In the genomic region with DNA sequence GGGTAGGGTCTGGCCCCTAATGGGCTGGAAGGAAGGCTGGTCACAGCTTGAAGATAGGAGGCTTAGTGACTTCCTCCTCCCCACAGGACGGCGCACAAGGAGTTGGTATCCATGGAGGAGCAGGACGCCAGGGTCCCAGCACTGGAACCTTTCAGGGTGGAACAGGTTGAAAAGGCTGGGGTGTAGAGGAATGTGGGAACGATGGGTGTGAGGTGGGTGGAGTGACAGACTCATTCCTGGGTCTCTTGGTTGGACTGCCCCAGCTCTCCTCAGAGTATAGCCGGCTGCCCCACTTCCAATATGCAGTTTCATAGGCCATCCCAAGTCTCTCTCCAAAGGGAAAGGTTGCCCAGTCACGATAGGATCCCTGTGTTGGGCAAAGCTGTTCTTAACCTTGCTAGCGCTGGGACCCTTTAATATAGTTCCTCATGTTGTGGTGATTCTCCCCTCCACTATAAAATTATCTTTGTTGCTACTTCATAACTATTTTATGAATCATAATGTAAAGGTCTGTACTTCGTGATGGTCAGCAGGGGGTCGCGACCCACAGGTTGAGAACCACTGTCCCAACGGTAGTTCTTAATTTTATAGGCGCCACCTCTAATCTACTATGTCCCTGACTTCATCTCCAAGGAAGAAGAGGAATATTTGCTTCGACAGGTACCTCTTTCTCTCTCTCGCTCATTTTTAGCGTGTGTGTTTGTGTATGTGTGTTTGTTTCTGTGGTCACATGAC, we compare ENCODE assay signal across 7 mouse cellular contexts. TPM values are rescaled to one million over a fixed set of nuclear protein-coding genes. Genes with fewer than 3 reads are reported as not detected.
DNase-seq lines count a peak whose midpoint lies in the region; ATAC-seq and TF ChIP-seq lines count a peak whose summit lies in the region.

No protein-coding gene starts in this region.

- peak overlapping the region; percentile 48 for H3K9ac ChIP-seq in lung, embryonic 15.5 days
- peak overlapping the region; percentile 68 for H3K9ac ChIP-seq in forebrain, embryonic 11.5 days (ENCODE audit: low read length)
- H3K9ac ChIP-seq in limb, embryonic 11.5 days (ENCODE audit: low read length): peak overlapping the region; percentile 64; the same call in 1 of the 2 replicates

- H3K4me2 ChIP-seq in lung, embryonic 15.5 days: peak overlapping the region; percentile 83
- H3K4me2 ChIP-seq in forebrain, embryonic 11.5 days (ENCODE audit: low read depth, low read length, severe bottlenecking): peak overlapping the region; percentile 86
- peak overlapping the region; percentile 71 for H3K4me2 ChIP-seq in limb, embryonic 11.5 days (ENCODE audit: low read depth, severe bottlenecking)

- H3K9me3 ChIP-seq in lung, embryonic 15.5 days: no peaks in the 10 kb centered on the region
- H3K9me3 ChIP-seq in forebrain, embryonic 11.5 days (ENCODE audit: control insufficient read depth, low read length): no peaks in the 10 kb centered on the region
- H3K9me3 ChIP-seq in limb, embryonic 11.5 days (ENCODE audit: control insufficient read depth, low read length): no peaks in the 10 kb centered on the region; the same call in 1 of the 2 replicates

- no peaks in the 10 kb centered on the region for H3K36me3 ChIP-seq in lung, embryonic 15.5 days
- peaks cover 4% of the 10 kb centered on the region; the same call in 1 of the 2 replicates for H3K36me3 ChIP-seq in forebrain, embryonic 11.5 days (ENCODE audit: control insufficient read depth, insufficient read depth, low read length)
- peaks cover 6% of the 10 kb centered on the region for H3K36me3 ChIP-seq in limb, embryonic 11.5 days (ENCODE audit: control insufficient read depth, insufficient read depth, low read length)
- peaks cover 4% of the 10 kb centered on the region; the same call in 1 of the 2 replicates for H3K36me3 ChIP-seq in small intestine, adult 2 months (ENCODE audit: control insufficient read depth, insufficient read depth, low read length)

- WGBS in lung, embryonic 15.5 days: 52% methylated on average over 15 of the region's 15 CpGs
- 70% methylated on average over 15 of the region's 15 CpGs for WGBS in forebrain, embryonic 11.5 days
- 61% methylated on average over 15 of the region's 15 CpGs for WGBS in limb, embryonic 11.5 days
- WGBS in small intestine, adult 2 months: 51% methylated on average over 15 of the region's 15 CpGs

- no peak for DNase-seq in lung, postnatal 36 days
- DNase-seq in forebrain, embryonic 11.5 days (ENCODE audit: low spot score): no peak
- DNase-seq in limb, embryonic 11.5 days (ENCODE audit: low spot score): no peak
- no peak for DNase-seq in left cerebral cortex, adult 11 months (ENCODE audit: low spot score)
- no peak for DNase-seq in layer of hippocampus, postnatal 14 days (ENCODE audit: low spot score in 2 of 2)

- no peak for ATAC-seq in lung, embryonic 15.5 days (ENCODE audit: borderline replicate concordance, extremely low read depth, low FRiP score, low TSS enrichment)
- ATAC-seq in forebrain, embryonic 11.5 days (replicated peaks; ENCODE audit: low FRiP score): no peak
- ATAC-seq in limb, embryonic 11.5 days (ENCODE audit: insufficient number of reproducible peaks, low FRiP score, low TSS enrichment, low read depth): no peak

- H3K27me3 ChIP-seq in lung, embryonic 15.5 days: no peaks in the 10 kb centered on the region
- H3K27me3 ChIP-seq in forebrain, embryonic 11.5 days (ENCODE audit: control insufficient read depth, insufficient read depth, low read length): no peaks in the 10 kb centered on the region
- no peaks in the 10 kb centered on the region for H3K27me3 ChIP-seq in limb, embryonic 11.5 days (ENCODE audit: control insufficient read depth, insufficient read depth, low read length)
- H3K27me3 ChIP-seq in small intestine, adult 2 months (ENCODE audit: control insufficient read depth, insufficient read depth, low read length): no peaks in the 10 kb centered on the region

- no peak for TF ChIP-seq POLR2A in small intestine, adult 2 months (IDR thresholded peaks at IDR 0.05; ENCODE audit: low read depth, low read length)

- H3K27ac ChIP-seq in lung, embryonic 15.5 days: no peak overlapping the region
- H3K27ac ChIP-seq in forebrain, embryonic 11.5 days (ENCODE audit: low read depth, low read length): no peak overlapping the region
- H3K27ac ChIP-seq in limb, embryonic 11.5 days (replicated peaks; ENCODE audit: low read depth, low read length): no peak overlapping the region
- no peak overlapping the region for H3K27ac ChIP-seq in small intestine, adult 2 months (ENCODE audit: insufficient read depth, low read depth, low read length)

- peak overlapping the region; percentile 59 for H3K4me3 ChIP-seq in lung, embryonic 15.5 days
- H3K4me3 ChIP-seq in forebrain, embryonic 11.5 days (ENCODE audit: low read depth, low read length): peak overlapping the region; percentile 61
- H3K4me3 ChIP-seq in limb, embryonic 11.5 days (ENCODE audit: low read depth, low read length): peak overlapping the region; percentile 62
- H3K4me3 ChIP-seq in small intestine, adult 2 months (ENCODE audit: low read depth, low read length): peak overlapping the region; percentile 78

- peaks cover 17% of the 10 kb centered on the region for H3K4me1 ChIP-seq in lung, embryonic 15.5 days
- H3K4me1 ChIP-seq in forebrain, embryonic 11.5 days (replicated peaks; ENCODE audit: control insufficient read depth, insufficient read depth, low read length): peaks cover 11% of the 10 kb centered on the region
- H3K4me1 ChIP-seq in limb, embryonic 11.5 days (ENCODE audit: control insufficient read depth, insufficient read depth, low read length): peaks cover 11% of the 10 kb centered on the region
- peaks cover 15% of the 10 kb centered on the region for H3K4me1 ChIP-seq in small intestine, adult 2 months (ENCODE audit: control insufficient read depth, insufficient read depth, insufficient read length, low read length)

- TF ChIP-seq CTCF in small intestine, adult 2 months (IDR thresholded peaks at IDR 0.05; ENCODE audit: extremely low read depth, insufficient read length, insufficient replicate concordance, low read depth, low read length): no peak

RNA-seq across cellular contexts. Expression of a gene that starts 1.0 kb away (rescaled TPM):
- polyA plus RNA-seq in lung, embryonic 15.5 days (2015; fragmentation: Nextera tagmentation; extraction: Ambion mirVana): 76.6 and 78.7 TPM in 2 replicates
- 71.3 and 83.8 TPM in 2 replicates for polyA plus RNA-seq in forebrain, embryonic 11.5 days (2014; fragmentation: Nextera tagmentation; extraction: Ambion mirVana)
- 93.7 and 97.6 TPM in 2 replicates for polyA plus RNA-seq in limb, embryonic 11.5 days (2014; fragmentation: Nextera tagmentation; extraction: Ambion mirVana)
- 86.9 and 141 TPM in 2 replicates for polyA plus RNA-seq in small intestine, adult 2 months (2012; rRNA removed)
- 10 to 100 TPM; 41.6 to 45.9 TPM for total RNA-seq in layer of hippocampus, postnatal 14 days (2021)

RNA-seq across cellular contexts. Expression of a gene that starts 5.0 kb away (rescaled TPM):
- polyA plus RNA-seq in lung, embryonic 15.5 days (2015; fragmentation: Nextera tagmentation; extraction: Ambion mirVana): 25.1 and 29.5 TPM in 2 replicates
- 29.2 and 30.2 TPM in 2 replicates for polyA plus RNA-seq in forebrain, embryonic 11.5 days (2014; fragmentation: Nextera tagmentation; extraction: Ambion mirVana)
- polyA plus RNA-seq in limb, embryonic 11.5 days (2014; fragmentation: Nextera tagmentation; extraction: Ambion mirVana): 72.3 and 75.3 TPM in 2 replicates
- 13.5 and 30.5 TPM in 2 replicates for polyA plus RNA-seq in small intestine, adult 2 months (2012; rRNA removed)
- 1 to 10 TPM; 4.2 to 5.8 TPM for total RNA-seq in layer of hippocampus, postnatal 14 days (2021)

RNA-seq across cellular contexts. Expression of a gene that starts 12.0 kb away (rescaled TPM):
- 1.9 TPM in 1 of 2 replicates, not detected in the other for polyA plus RNA-seq in lung, embryonic 15.5 days (2015; fragmentation: Nextera tagmentation; extraction: Ambion mirVana)
- polyA plus RNA-seq in forebrain, embryonic 11.5 days (2014; fragmentation: Nextera tagmentation; extraction: Ambion mirVana): not detected in 2 replicates
- not detected in 2 replicates for polyA plus RNA-seq in limb, embryonic 11.5 days (2014; fragmentation: Nextera tagmentation; extraction: Ambion mirVana)
- polyA plus RNA-seq in small intestine, adult 2 months (2012; rRNA removed): 0.36 and 0.63 TPM in 2 replicates
- under 1 TPM; 0.43 to 0.74 TPM for total RNA-seq in layer of hippocampus, postnatal 14 days (2021)

RNA-seq across cellular contexts. Expression of a gene that starts 14.1 kb away (rescaled TPM):
- 18.2 and 19.5 TPM in 2 replicates for polyA plus RNA-seq in lung, embryonic 15.5 days (2015; fragmentation: Nextera tagmentation; extraction: Ambion mirVana)
- polyA plus RNA-seq in forebrain, embryonic 11.5 days (2014; fragmentation: Nextera tagmentation; extraction: Ambion mirVana): 21.8 and 23.5 TPM in 2 replicates
- 21.6 TPM in 2 replicates for polyA plus RNA-seq in limb, embryonic 11.5 days (2014; fragmentation: Nextera tagmentation; extraction: Ambion mirVana)
- 15.2 and 23.4 TPM in 2 replicates for polyA plus RNA-seq in small intestine, adult 2 months (2012; rRNA removed)
- total RNA-seq in layer of hippocampus, postnatal 14 days (2021): 1 to 10 TPM; 7.8 to 8.9 TPM

RNA-seq across cellular contexts. Expression of a gene that starts 18.0 kb away (rescaled TPM):
- 18.6 and 18.8 TPM in 2 replicates for polyA plus RNA-seq in lung, embryonic 15.5 days (2015; fragmentation: Nextera tagmentation; extraction: Ambion mirVana)
- polyA plus RNA-seq in forebrain, embryonic 11.5 days (2014; fragmentation: Nextera tagmentation; extraction: Ambion mirVana): 98.8 and 110 TPM in 2 replicates
- 64.7 and 70.0 TPM in 2 replicates for polyA plus RNA-seq in limb, embryonic 11.5 days (2014; fragmentation: Nextera tagmentation; extraction: Ambion mirVana)
- 6.4 and 9.0 TPM in 2 replicates for polyA plus RNA-seq in small intestine, adult 2 months (2012; rRNA removed)
- total RNA-seq in layer of hippocampus, postnatal 14 days (2021): 100 to 1,000 TPM; 501 to 515 TPM
